Mouse (Mus musculus) layer of hippocampus, postnatal 10 days (tissue): ENCODE measurements around the gene Ifnar1. TPM values are rescaled to one million over a fixed set of nuclear protein-coding genes. Genes with fewer than 3 reads are reported as not detected.

Experiments
- DNase-seq, 2 experiments: peaks; one replicate each; pipeline ENCODE4 v3.0.0; 2021; ENCODE audit warnings: low spot score in 2 of 2
- total RNA-seq, 2 experiments: library from RNA; stranded (reverse); gene quantifications; 2 replicates each; pipeline ENCODE4 v1.2.3; 2021

Ifnar1 gene
- total RNA-seq, 2 experiments from 2014 or later: 63.7 to 70.6 TPM

GRCm38 (mm10) chr16:91461066-91461638, 23.9 kb upstream of the Ifnar1 start:
- DNase-seq: no peak

- DNase-seq: no peak
These were observed 23.3 kb upstream of the Ifnar1 start for GRCm38 (mm10) chr16:91461773-91462181.

- no peak for DNase-seq
These were observed 22.4 kb upstream of the Ifnar1 start for GRCm38 (mm10) chr16:91462644-91463043.

- DNase-seq: no peak
These were observed 21.6 kb upstream of the Ifnar1 start for GRCm38 (mm10) chr16:91463400-91463799.

- no peak for DNase-seq
These were observed 21.1 kb upstream of the Ifnar1 start for GRCm38 (mm10) chr16:91463836-91464400.

- peak; percentile 83 to 89 for DNase-seq
These were observed 20.2 kb upstream of the Ifnar1 start for GRCm38 (mm10) chr16:91464594-91465504.

GRCm38 (mm10) chr16:91465505-91466240, 19.4 kb upstream of the Ifnar1 start:
- no peak for DNase-seq

GRCm38 (mm10) chr16:91466566-91466965, 18.5 kb upstream of the Ifnar1 start:
- DNase-seq: no peak

GRCm38 (mm10) chr16:91470470-91470869, 14.6 kb upstream of the Ifnar1 start:
- DNase-seq: no peak

- no peak for DNase-seq
These were observed 13.6 kb upstream of the Ifnar1 start for GRCm38 (mm10) chr16:91471481-91471880.

GRCm38 (mm10) chr16:91475753-91476152, 9.3 kb upstream of the Ifnar1 start:
- DNase-seq: no peak

GRCm38 (mm10) chr16:91478067-91478466, 7.0 kb upstream of the Ifnar1 start:
- no peak for DNase-seq

GRCm38 (mm10) chr16:91480517-91480916, 4.5 kb upstream of the Ifnar1 start:
- DNase-seq: no peak

GRCm38 (mm10) chr16:91484387-91484786, 651 bp upstream of the Ifnar1 start:
- no peak for DNase-seq

- DNase-seq: no peak
These were observed 803 bp downstream of the Ifnar1 start for GRCm38 (mm10) chr16:91485841-91486240.

GRCm38 (mm10) chr16:91488066-91488465, 3.0 kb downstream of the Ifnar1 start:
- DNase-seq: no peak

GRCm38 (mm10) chr16:91490897-91491296, 5.9 kb downstream of the Ifnar1 start:
- DNase-seq: no peak

GRCm38 (mm10) chr16:91491473-91491872, 6.4 kb downstream of the Ifnar1 start:
- no peak for DNase-seq

- no peak for DNase-seq
These were observed 10.5 kb downstream of the Ifnar1 start for GRCm38 (mm10) chr16:91495501-91495900.

GRCm38 (mm10) chr16:91496206-91496605, 11.2 kb downstream of the Ifnar1 start:
- DNase-seq: no peak

- no peak for DNase-seq
These were observed 11.7 kb downstream of the Ifnar1 start for GRCm38 (mm10) chr16:91496766-91497165.

GRCm38 (mm10) chr16:91498041-91498440, 13.0 kb downstream of the Ifnar1 start:
- DNase-seq: no peak
